30 mouse cellular contexts compared by ENCODE assay signal in genomic region chr16:28421617-28422016, GRCm38 (mm10).
"Had no signal": no experiment of that assay in that cellular context is flagged by ENCODE, and none has a peak within 500 bp of the region (broad histone marks: within the 10 kb centered on the region; RNA-seq: fewer than 3 reads in every experiment).

No protein-coding gene starts in this region.

- ATAC-seq: liver, embryonic 12.5 days; liver, postnatal 0 days; lung, postnatal 0 days; midbrain, embryonic 13.5 days; midbrain, embryonic 15.5 days; midbrain, embryonic 16.5 days had no signal

- H3K9ac ChIP-seq: limb, embryonic 12.5 days; limb, embryonic 15.5 days; liver, embryonic 12.5 days; liver, embryonic 13.5 days; liver, embryonic 14.5 days; liver, embryonic 15.5 days; liver, postnatal 0 days; lung, embryonic 14.5 days; lung, embryonic 15.5 days; midbrain, embryonic 12.5 days; midbrain, embryonic 13.5 days; midbrain, embryonic 15.5 days had no signal

- H3K4me1 ChIP-seq: limb, embryonic 15.5 days; liver, embryonic 12.5 days; liver, embryonic 13.5 days; liver, embryonic 15.5 days; lung, embryonic 15.5 days; megakaryocyte, embryonic 14.5 days; midbrain, embryonic 10.5 days; midbrain, embryonic 12.5 days; midbrain, embryonic 13.5 days; midbrain, embryonic 15.5 days had no signal

- H3K27ac ChIP-seq: left cerebral cortex, adult 2 months; limb, embryonic 12.5 days; limb, embryonic 15.5 days; liver, embryonic 12.5 days; liver, embryonic 13.5 days; liver, embryonic 14.5 days; liver, embryonic 15.5 days; lung, embryonic 15.5 days; macrophage; midbrain, embryonic 10.5 days; midbrain, embryonic 12.5 days; midbrain, embryonic 13.5 days; midbrain, embryonic 15.5 days had no signal

- DNase-seq: left cerebral cortex, postnatal 4 days; liver; liver, embryonic 13.5 days; liver, postnatal 0 days; lung, adult 18-20 months; lung, adult 2 months; lung, embryonic 14.5 days; lung, postnatal 10 days; lung, postnatal 14 days; lung, postnatal 36 days; lung, postnatal 4 days; midbrain, embryonic 14.5 days had no signal

- H3K4me2 ChIP-seq: limb, embryonic 12.5 days; limb, embryonic 15.5 days; liver, embryonic 11.5 days; liver, embryonic 12.5 days; liver, embryonic 13.5 days; liver, embryonic 15.5 days; lung, embryonic 14.5 days; lung, embryonic 15.5 days; midbrain, embryonic 11.5 days; midbrain, embryonic 12.5 days; midbrain, embryonic 13.5 days; midbrain, embryonic 15.5 days had no signal

- H3K9me3 ChIP-seq: limb, embryonic 12.5 days; limb, embryonic 15.5 days; liver, embryonic 12.5 days; liver, embryonic 13.5 days; liver, embryonic 15.5 days; lung, embryonic 15.5 days; midbrain, embryonic 10.5 days; midbrain, embryonic 12.5 days; midbrain, embryonic 13.5 days; midbrain, embryonic 15.5 days had no signal

- H3K36me3 ChIP-seq: limb, embryonic 12.5 days; limb, embryonic 15.5 days; liver, embryonic 12.5 days; liver, embryonic 13.5 days; liver, embryonic 15.5 days; lung, embryonic 15.5 days; midbrain, embryonic 10.5 days; midbrain, embryonic 12.5 days; midbrain, embryonic 13.5 days; midbrain, embryonic 15.5 days had no signal

- H3K27me3 ChIP-seq: limb, embryonic 12.5 days; limb, embryonic 15.5 days; liver, embryonic 12.5 days; liver, embryonic 13.5 days; liver, embryonic 15.5 days; lung, embryonic 15.5 days; megakaryocyte, embryonic 14.5 days; midbrain, embryonic 12.5 days; midbrain, embryonic 13.5 days; midbrain, embryonic 15.5 days had no signal

- H3K4me3 ChIP-seq: left cerebral cortex, adult 2 months; limb, embryonic 12.5 days; limb, embryonic 15.5 days; liver, embryonic 12.5 days; liver, embryonic 13.5 days; liver, embryonic 15.5 days; lung, embryonic 15.5 days; megakaryocyte, embryonic 14.5 days; midbrain, embryonic 10.5 days; midbrain, embryonic 12.5 days; midbrain, embryonic 13.5 days; midbrain, embryonic 15.5 days; myocyte had no signal
